Mouse (Mus musculus) intestine, embryonic 16.5 days (tissue): ENCODE measurements around the gene Rps3. TPM values are rescaled to one million over a fixed set of nuclear protein-coding genes. Genes with fewer than 3 reads are reported as not detected.
A peak's percentile ranks its signal among the peaks of the same experiment; 100 is the strongest.

ENCODE experiments used
- ATAC-seq: fragments of 200-750 bp; cut with Nextera tagmentation; 2 replicates; pipeline ENCODE4 v1.8.0; 2017; ENCODE audit warnings: moderate TSS enrichment, moderate library complexity
- H3K27ac ChIP-seq: fragments of 300-500 bp; sonication (generic); 2 replicates; pipeline ENCODE4 v1.5.1; 2014; ENCODE audit warnings: mild to moderate bottlenecking, low read length
- H3K27me3 ChIP-seq: fragments of 300-500 bp; sonication (generic); replicated peaks from 2 replicates; pipeline ENCODE4 v1.6.1; 2014; ENCODE audit warnings: low read length, control low read depth, mixed read lengths; ENCODE audit not compliant: control insufficient read depth, insufficient read depth
- H3K36me3 ChIP-seq: fragments of 300-500 bp; sonication (generic); 2 replicates; pipeline ENCODE4 v1.6.1; 2014; ENCODE audit warnings: low read length, control low read depth; ENCODE audit not compliant: control insufficient read depth, insufficient read depth
- H3K4me1 ChIP-seq: fragments of 300-500 bp; sonication (generic); 2 replicates; pipeline ENCODE4 v1.6.1; 2014; ENCODE audit warnings: low read length, control low read depth, mixed read lengths; ENCODE audit not compliant: control insufficient read depth, insufficient read depth
- H3K4me2 ChIP-seq: fragments of 300-500 bp; sonication (generic); 2 replicates; pipeline ENCODE4 v1.6.1; 2014; ENCODE audit warnings: low read depth, low read length, control low read depth
- H3K4me3 ChIP-seq: fragments of 300-500 bp; sonication (generic); 2 replicates; pipeline ENCODE4 v1.5.1; 2014; ENCODE audit warnings: mild to moderate bottlenecking, low read length
- H3K9ac ChIP-seq: fragments of 300-500 bp; sonication (generic); 2 replicates; pipeline ENCODE4 v1.6.1; 2014; ENCODE audit warnings: low read depth, low read length
- H3K9me3 ChIP-seq: fragments of 300-500 bp; sonication (generic); 2 replicates; pipeline ENCODE4 v1.6.1; 2016; ENCODE audit warnings: low read length, control low read depth; ENCODE audit not compliant: control insufficient read depth
- WGBS: fragments of 180-500 bp; shearing (Covaris S2); extraction: QIAGEN DNeasy Blood & Tissue Kit; methylation state at CpG from one replicate; pipeline ENCODE4 v1.1.7; 2014; 5-methylcytosine and 5-hydroxymethylcytosine counted together
- polyA plus RNA-seq: library from polyadenylated mRNA; unstranded; fragments of >200 nt; fragmentation: Nextera tagmentation; extraction: Ambion mirVana; gene quantifications from 2 replicates; pipeline ENCODE4 v1.2.1, GENCODE M21; 2015

Gene Rps3
- 775 and 816 TPM in 2 replicates for polyA plus RNA-seq

GRCm38 (mm10) chr7:99483271-99483923 is at the start of gene Rps3:
Gene Rps3, minus strand, starts transcription at chr7:99483738.
- Histone ChIP-seq H3K27me3 (no peaks in the 10 kb centered on the region), H3K4me3 (peak within 1 kb of the TSS; percentile 70), H3K4me1 (peaks cover 22% of the 10 kb centered on the region), H3K9me3 (no peaks in the 10 kb centered on the region), H3K9ac (peak within 1 kb of the TSS; percentile 88), H3K36me3 (peaks cover 13% of the 10 kb centered on the region), H3K27ac (peak within 1 kb of the TSS; percentile 79), H3K4me2 (peak within 1 kb of the TSS; percentile 89)
- ATAC-seq, result peak; percentile 95
- under 1% methylated on average over 45 of the region's 45 CpGs for WGBS

DNA sequence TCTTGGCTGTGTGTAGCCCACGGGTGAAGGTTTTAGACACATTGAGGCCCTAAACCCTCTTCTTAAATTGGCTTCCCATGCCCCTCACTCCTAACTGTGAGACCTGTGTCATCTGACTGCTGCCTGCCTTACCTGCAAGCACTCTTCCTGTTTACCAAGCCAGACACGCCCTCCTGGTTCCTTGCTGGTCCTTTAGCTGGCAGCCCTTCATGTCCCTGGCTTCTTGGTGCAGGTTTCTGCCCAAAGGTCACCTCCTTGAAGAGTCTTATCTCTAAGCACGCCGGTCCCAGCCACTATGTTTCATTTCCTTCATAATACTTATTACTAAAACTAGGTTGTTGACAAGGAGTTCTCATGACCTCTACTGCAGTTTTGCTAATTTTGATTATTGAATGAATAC is 49.0 kb upstream of the Rps3 start:
- Histone ChIP-seq H3K4me3 (no peak overlapping the region), H3K27me3 (no peaks in the 10 kb centered on the region), H3K36me3 (no peaks in the 10 kb centered on the region), H3K4me1 (peaks cover 39% of the 10 kb centered on the region), H3K9me3 (no peaks in the 10 kb centered on the region), H3K9ac (no peak overlapping the region), H3K27ac (peak overlapping the region; percentile 69), H3K4me2 (no peak overlapping the region)
- whole genome bisulfite sequencing, result 65% methylated on average over 4 of the region's 4 CpGs
- peak; percentile 34 for ATAC-seq

- 86% methylated on average over 3 of the region's 3 CpGs for WGBS
- no peak for ATAC-seq
- Histone ChIP-seq H3K4me3 (no peak overlapping the region), H3K4me2 (no peak overlapping the region), H3K9ac (no peak overlapping the region), H3K27ac (no peak overlapping the region; the same call in 1 of the 2 replicates), H3K36me3 (no peaks in the 10 kb centered on the region), H3K9me3 (no peaks in the 10 kb centered on the region), H3K27me3 (no peaks in the 10 kb centered on the region), H3K4me1 (peaks cover 28% of the 10 kb centered on the region)
Observed at GRCm38 (mm10) chr7:99531408-99531970, 48.0 kb upstream of the Rps3 start.

DNA sequence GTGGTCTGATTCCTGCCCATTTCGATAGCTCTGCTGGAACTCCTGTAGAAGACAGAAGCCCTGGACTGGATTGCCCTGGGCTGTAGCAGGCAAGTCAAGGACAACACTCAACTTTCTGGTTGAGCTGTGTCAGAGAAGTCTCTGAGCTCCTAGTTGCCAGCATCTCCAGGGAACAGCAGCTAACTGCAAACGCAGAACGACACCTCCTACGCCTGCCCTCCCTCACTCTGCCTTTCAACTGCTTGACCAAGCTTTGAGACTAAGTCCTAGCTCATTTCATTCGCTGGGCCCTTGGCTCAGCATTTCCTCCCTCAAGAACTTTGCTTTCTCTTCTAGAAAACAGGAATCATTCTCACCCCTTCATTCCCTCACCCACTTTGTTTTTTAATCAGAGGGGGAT is 45.9 kb upstream of the Rps3 start:
- Histone ChIP-seq H3K27me3 (no peaks in the 10 kb centered on the region), H3K4me2 (no peak overlapping the region), H3K27ac (no peak overlapping the region), H3K36me3 (no peaks in the 10 kb centered on the region), H3K4me3 (no peak overlapping the region), H3K4me1 (0 out of 2 replicates have a peak, but pooled peaks cover 13% of the 10 kb centered on the region), H3K9ac (no peak overlapping the region), H3K9me3 (no peaks in the 10 kb centered on the region)
- no peak for ATAC-seq
- 49% methylated on average over 5 of the region's 5 CpGs for WGBS

- Histone ChIP-seq H3K4me3 (no peak overlapping the region), H3K4me1 (peaks cover 20% of the 10 kb centered on the region), H3K36me3 (no peaks in the 10 kb centered on the region), H3K9me3 (no peaks in the 10 kb centered on the region), H3K27me3 (no peaks in the 10 kb centered on the region), H3K9ac (no peak overlapping the region), H3K27ac (no peak overlapping the region), H3K4me2 (no peak overlapping the region)
- no peak for ATAC-seq
- WGBS, result 45% methylated on average over 2 of the region's 2 CpGs
Observed at GRCm38 (mm10) chr7:99528547-99528946, 45.0 kb upstream of the Rps3 start.

DNA sequence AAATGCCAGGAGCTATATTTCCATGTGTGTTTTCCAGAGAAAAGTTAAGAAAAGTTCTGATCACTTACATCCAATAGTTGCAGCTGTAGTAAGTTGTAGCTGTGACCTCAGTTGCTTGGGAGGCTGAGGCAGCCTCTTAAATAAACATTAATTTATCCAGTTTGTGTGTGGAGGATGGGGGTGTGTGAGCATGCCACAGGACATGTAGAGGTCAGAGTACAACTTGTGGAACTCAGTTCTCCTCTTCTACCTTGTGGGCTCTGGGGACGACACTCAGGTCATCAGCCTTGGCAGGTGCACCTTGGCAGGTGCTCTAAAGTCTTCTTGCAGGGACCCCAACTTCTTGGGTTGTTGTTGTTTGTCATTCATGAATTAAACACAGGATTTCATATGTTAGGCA is 40.3 kb upstream of the Rps3 start:
- no peak overlapping the region for H3K27ac ChIP-seq
- WGBS, result 67% methylated on average over 1 of the region's 1 CpGs
- no peak overlapping the region for H3K4me2 ChIP-seq
- no peak overlapping the region for H3K9ac ChIP-seq
- no peaks in the 10 kb centered on the region for H3K36me3 ChIP-seq
- H3K9me3 ChIP-seq, result no peaks in the 10 kb centered on the region
- H3K27me3 ChIP-seq, result no peaks in the 10 kb centered on the region
- ATAC-seq, result no peak
- H3K4me1 ChIP-seq, result peaks cover 18% of the 10 kb centered on the region
- no peak overlapping the region for H3K4me3 ChIP-seq

DNA sequence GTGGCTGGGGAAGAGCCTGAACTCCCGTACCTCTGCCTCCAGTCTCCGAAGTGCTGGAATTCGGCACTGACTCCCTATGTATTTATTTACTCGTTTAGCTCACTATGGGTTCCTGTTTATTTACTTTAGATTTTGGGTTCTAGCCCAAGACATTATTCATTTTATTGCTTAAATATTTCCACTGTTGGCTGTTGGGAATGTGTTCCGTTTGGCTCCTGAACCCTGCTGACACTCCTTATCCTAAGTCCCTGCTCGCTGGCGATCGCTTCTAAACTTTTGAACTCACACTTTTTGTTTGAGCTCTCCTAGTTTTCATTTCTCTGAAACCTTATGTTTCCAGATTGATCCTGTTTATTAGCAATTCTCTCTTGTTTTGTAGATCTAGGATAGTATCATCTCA is 39.6 kb upstream of the Rps3 start:
- no peak overlapping the region for H3K4me3 ChIP-seq
- H3K27ac ChIP-seq, result no peak overlapping the region
- H3K4me1 ChIP-seq, result peaks cover 18% of the 10 kb centered on the region
- no peaks in the 10 kb centered on the region for H3K9me3 ChIP-seq
- no peak for ATAC-seq
- no peak overlapping the region for H3K9ac ChIP-seq
- no peaks in the 10 kb centered on the region for H3K27me3 ChIP-seq
- H3K36me3 ChIP-seq, result no peaks in the 10 kb centered on the region
- H3K4me2 ChIP-seq, result no peak overlapping the region
- 56% methylated on average over 8 of the region's 8 CpGs for WGBS

DNA sequence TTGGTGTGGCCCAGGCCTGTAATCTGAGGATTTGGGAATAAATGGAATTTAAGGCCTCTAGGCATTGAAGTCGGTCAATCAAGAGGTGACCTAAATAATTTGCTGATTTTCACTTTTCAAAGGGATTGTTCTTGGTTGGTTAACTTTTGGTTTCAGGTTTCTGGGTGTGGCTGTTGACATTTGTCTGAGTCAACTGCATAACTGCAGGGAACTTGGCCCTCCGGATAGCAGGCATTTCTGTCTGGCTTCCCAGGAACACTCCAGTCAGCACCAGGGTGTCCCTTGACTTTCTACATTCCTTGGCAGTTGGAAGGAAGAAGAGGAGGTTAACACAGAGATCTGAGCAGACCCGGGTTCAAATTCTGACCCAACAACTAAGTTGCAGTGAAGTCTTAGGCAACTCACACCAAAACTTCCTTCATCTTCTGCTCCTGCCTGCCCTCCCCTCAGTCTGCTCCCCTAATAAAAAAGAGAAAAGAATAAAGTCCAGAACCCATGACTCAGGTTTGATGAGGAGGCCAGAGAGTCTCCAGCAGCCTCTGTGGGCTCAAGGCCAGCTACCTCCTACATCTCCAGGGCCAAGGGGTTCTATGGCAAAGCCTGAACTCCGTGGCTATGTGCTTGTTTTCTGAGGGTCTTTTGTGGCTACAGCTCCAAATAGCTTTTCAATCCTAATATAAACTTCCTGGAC is 35.6 kb upstream of the Rps3 start:
- Histone ChIP-seq H3K9ac (no peak overlapping the region), H3K27me3 (no peaks in the 10 kb centered on the region), H3K4me3 (no peak overlapping the region), H3K4me1 (peaks cover 21% of the 10 kb centered on the region), H3K4me2 (no peak overlapping the region), H3K36me3 (no peaks in the 10 kb centered on the region), H3K27ac (peak overlapping the region; percentile 65), H3K9me3 (no peaks in the 10 kb centered on the region)
- 46% methylated on average over 4 of the region's 4 CpGs for WGBS
- peak; percentile 76 for ATAC-seq

GRCm38 (mm10) chr7:99516814-99517157 is 33.2 kb upstream of the Rps3 start:
- WGBS, result 54% methylated on average over 3 of the region's 3 CpGs
- Histone ChIP-seq H3K4me2 (no peak overlapping the region), H3K27me3 (no peaks in the 10 kb centered on the region), H3K9ac (no peak overlapping the region), H3K27ac (no peak overlapping the region), H3K4me1 (peaks cover 14% of the 10 kb centered on the region), H3K4me3 (no peak overlapping the region), H3K36me3 (no peaks in the 10 kb centered on the region), H3K9me3 (no peaks in the 10 kb centered on the region)
- ATAC-seq, result peak; percentile 53
